Mouse (Mus musculus) limb, embryonic 10.5 days (tissue): ENCODE measurements at regions not wholly inside any gene's neighbourhood (a gene's known extent, or its start where the extent isn't known, plus 50 kb on each side); places are given as distances from the start of the nearest gene placed in this dataset.

ENCODE experiments used
- DNase-seq: peaks from one replicate; pipeline ENCODE4 v3.0.0-alpha.2; 2017; ENCODE audit warnings: low spot score
- H3K27ac ChIP-seq: fragments of 300-500 bp; sonication (generic); 2 replicates; pipeline ENCODE4 v1.5.1; 2016; ENCODE audit warnings: mild to moderate bottlenecking
- H3K27me3 ChIP-seq: fragments of 300-500 bp; sonication (generic); 2 replicates; pipeline ENCODE4 v1.6.1; 2016; ENCODE audit warnings: low read depth, mild to moderate bottlenecking; ENCODE audit not compliant: poor library complexity, severe bottlenecking
- H3K36me3 ChIP-seq: fragments of 300-500 bp; sonication (generic); 2 replicates; pipeline ENCODE4 v1.6.1; 2016; ENCODE audit warnings: mild to moderate bottlenecking, moderate library complexity
- H3K4me1 ChIP-seq: fragments of 300-500 bp; sonication (generic); 2 replicates; pipeline ENCODE4 v1.6.1; 2016
- H3K4me3 ChIP-seq: fragments of 300-500 bp; sonication (generic); 2 replicates; pipeline ENCODE4 v1.5.1; 2016; ENCODE audit warnings: mild to moderate bottlenecking, moderate library complexity
- H3K9me3 ChIP-seq: fragments of 300-500 bp; sonication (generic); replicated peaks from 2 replicates; pipeline ENCODE4 v1.6.1; 2016; ENCODE audit warnings: mild to moderate bottlenecking
- WGBS: fragments of 180-500 bp; shearing (Covaris S2); methylation state at CpG from one replicate; pipeline ENCODE4 v1.1.7; 2016; 5-methylcytosine and 5-hydroxymethylcytosine counted together

GRCm38 (mm10) chr11:48216762-48217161, 228.0 kb upstream of the Sgcd start:
- DNase-seq = no peak
- WGBS = 82% methylated on average over 2 of the region's 2 CpGs
- H3K4me3 ChIP-seq = no peak overlapping the region
- no peaks in the 10 kb centered on the region for H3K27me3 ChIP-seq
- no peak overlapping the region for H3K27ac ChIP-seq
- no peaks in the 10 kb centered on the region for H3K4me1 ChIP-seq
- H3K9me3 ChIP-seq = no peaks in the 10 kb centered on the region
- no peaks in the 10 kb centered on the region for H3K36me3 ChIP-seq

GRCm38 (mm10) chr11:48186604-48187003, 197.8 kb upstream of the Sgcd start:
- no peaks in the 10 kb centered on the region for H3K4me1 ChIP-seq
- H3K27me3 ChIP-seq = no peaks in the 10 kb centered on the region
- H3K9me3 ChIP-seq = no peaks in the 10 kb centered on the region
- WGBS = 76% methylated on average over 4 of the region's 4 CpGs
- H3K36me3 ChIP-seq = no peaks in the 10 kb centered on the region
- no peak overlapping the region for H3K27ac ChIP-seq
- no peak overlapping the region for H3K4me3 ChIP-seq
- DNase-seq = no peak

- Histone ChIP-seq H3K27ac (no peak overlapping the region), H3K4me1 (no peaks in the 10 kb centered on the region), H3K4me3 (no peak overlapping the region), H3K9me3 (no peaks in the 10 kb centered on the region), H3K27me3 (no peaks in the 10 kb centered on the region), H3K36me3 (no peaks in the 10 kb centered on the region)
- no peak for DNase-seq
Observed at GRCm38 (mm10) chr11:48178943-48179342, 190.2 kb upstream of the Sgcd start.

- Histone ChIP-seq H3K4me1 (no peaks in the 10 kb centered on the region), H3K4me3 (no peak overlapping the region), H3K27ac (no peak overlapping the region), H3K27me3 (no peaks in the 10 kb centered on the region), H3K36me3 (no peaks in the 10 kb centered on the region), H3K9me3 (no peaks in the 10 kb centered on the region)
- 19% methylated on average over 3 of the region's 3 CpGs for WGBS
- DNase-seq = no peak
Observed at GRCm38 (mm10) chr11:48178174-48178573, 189.4 kb upstream of the Sgcd start.

- WGBS = 77% methylated on average over 4 of the region's 4 CpGs
- H3K9me3 ChIP-seq = no peaks in the 10 kb centered on the region
- H3K4me3 ChIP-seq = no peak overlapping the region
- H3K4me1 ChIP-seq = no peaks in the 10 kb centered on the region
- no peak overlapping the region for H3K27ac ChIP-seq
- H3K36me3 ChIP-seq = no peaks in the 10 kb centered on the region
- DNase-seq = no peak
- no peaks in the 10 kb centered on the region for H3K27me3 ChIP-seq
Observed at GRCm38 (mm10) chr11:48176451-48176850, 187.7 kb upstream of the Sgcd start.

GRCm38 (mm10) chr11:48152219-48152618, 163.4 kb upstream of the Sgcd start:
- Histone ChIP-seq H3K4me3 (no peak overlapping the region), H3K36me3 (no peaks in the 10 kb centered on the region), H3K27me3 (no peaks in the 10 kb centered on the region), H3K27ac (no peak overlapping the region), H3K9me3 (no peaks in the 10 kb centered on the region), H3K4me1 (no peaks in the 10 kb centered on the region)
- DNase-seq = no peak
- 69% methylated on average over 6 of the region's 6 CpGs for WGBS

- no peaks in the 10 kb centered on the region for H3K9me3 ChIP-seq
- no peak overlapping the region for H3K27ac ChIP-seq
- no peaks in the 10 kb centered on the region for H3K27me3 ChIP-seq
- no peaks in the 10 kb centered on the region for H3K4me1 ChIP-seq
- no peak for DNase-seq
- H3K36me3 ChIP-seq = no peaks in the 10 kb centered on the region
- no peak overlapping the region for H3K4me3 ChIP-seq
Observed at GRCm38 (mm10) chr11:48133335-48133734, 144.6 kb upstream of the Sgcd start.

GRCm38 (mm10) chr11:48098063-48098462, 109.3 kb upstream of the Sgcd start:
- H3K9me3 ChIP-seq = no peaks in the 10 kb centered on the region
- H3K4me1 ChIP-seq = no peaks in the 10 kb centered on the region
- no peak overlapping the region for H3K27ac ChIP-seq
- WGBS = 89% methylated on average over 3 of the region's 3 CpGs
- H3K4me3 ChIP-seq = no peak overlapping the region
- DNase-seq = no peak
- H3K27me3 ChIP-seq = no peaks in the 10 kb centered on the region
- H3K36me3 ChIP-seq = no peaks in the 10 kb centered on the region

- no peak overlapping the region for H3K27ac ChIP-seq
- DNase-seq = no peak
- H3K36me3 ChIP-seq = no peaks in the 10 kb centered on the region
- no peaks in the 10 kb centered on the region for H3K9me3 ChIP-seq
- H3K27me3 ChIP-seq = no peaks in the 10 kb centered on the region
- H3K4me3 ChIP-seq = no peak overlapping the region
- no peaks in the 10 kb centered on the region for H3K4me1 ChIP-seq
- WGBS = 95% methylated on average over 6 of the region's 6 CpGs
Observed at GRCm38 (mm10) chr11:48097455-48097854, 108.7 kb upstream of the Sgcd start.

GRCm38 (mm10) chr11:48067072-48067471, 78.3 kb upstream of the Sgcd start:
- Histone ChIP-seq H3K9me3 (no peaks in the 10 kb centered on the region), H3K27me3 (no peaks in the 10 kb centered on the region), H3K27ac (no peak overlapping the region), H3K4me3 (no peak overlapping the region), H3K36me3 (no peaks in the 10 kb centered on the region), H3K4me1 (no peaks in the 10 kb centered on the region)
- WGBS = 84% methylated on average over 3 of the region's 3 CpGs
- no peak for DNase-seq

GRCm38 (mm10) chr11:48063719-48064118, 75.0 kb upstream of the Sgcd start:
- no peak for DNase-seq
- 89% methylated on average over 9 of the region's 9 CpGs for WGBS
- Histone ChIP-seq H3K27me3 (no peaks in the 10 kb centered on the region), H3K27ac (no peak overlapping the region), H3K4me3 (no peak overlapping the region), H3K36me3 (no peaks in the 10 kb centered on the region), H3K9me3 (no peaks in the 10 kb centered on the region), H3K4me1 (no peaks in the 10 kb centered on the region)

- no peak overlapping the region for H3K4me3 ChIP-seq
- no peaks in the 10 kb centered on the region for H3K27me3 ChIP-seq
- H3K4me1 ChIP-seq = no peaks in the 10 kb centered on the region
- DNase-seq = no peak
- no peaks in the 10 kb centered on the region for H3K9me3 ChIP-seq
- no peaks in the 10 kb centered on the region for H3K36me3 ChIP-seq
- H3K27ac ChIP-seq = no peak overlapping the region
Observed at GRCm38 (mm10) chr11:48061501-48061900, 72.7 kb upstream of the Sgcd start.

- Histone ChIP-seq H3K9me3 (no peaks in the 10 kb centered on the region), H3K4me1 (no peaks in the 10 kb centered on the region), H3K27ac (no peak overlapping the region), H3K4me3 (no peak overlapping the region), H3K36me3 (no peaks in the 10 kb centered on the region), H3K27me3 (no peaks in the 10 kb centered on the region)
- WGBS = 81% methylated on average over 3 of the region's 3 CpGs
- no peak for DNase-seq
Observed at GRCm38 (mm10) chr11:48051156-48051866, 62.5 kb upstream of the Sgcd start.

GRCm38 (mm10) chr11:48048311-48048710, 59.5 kb upstream of the Sgcd start:
- WGBS = 88% methylated on average over 1 of the region's 1 CpGs
- no peak overlapping the region for H3K4me3 ChIP-seq
- DNase-seq = no peak

More at GRCm38 (mm10) chr11:48048311-48048710, 59.5 kb upstream of the Sgcd start:
- H3K36me3 ChIP-seq = no peaks in the 10 kb centered on the region
- H3K27ac ChIP-seq = no peak overlapping the region
- H3K4me1 ChIP-seq = no peaks in the 10 kb centered on the region
- H3K9me3 ChIP-seq = no peaks in the 10 kb centered on the region
- no peaks in the 10 kb centered on the region for H3K27me3 ChIP-seq
